Mouse (Mus musculus) lung, adult 2 months (tissue): ENCODE measurements at regions not wholly inside any gene's neighbourhood (a gene's known extent, or its start where the extent isn't known, plus 50 kb on each side); places are given as distances from the start of the nearest gene placed in this dataset.

ENCODE experiments used
- DNase-seq: peaks from one replicate; pipeline ENCODE4 v3.0.0; 2022
- H3K4me1 ChIP-seq: fragments of 200-500 bp; 2 replicates; pipeline ENCODE4 v1.6.1; 2011; ENCODE audit warnings: low read length; ENCODE audit not compliant: control insufficient read depth, insufficient read depth
- H3K4me3 ChIP-seq: fragments of 200-500 bp; replicated peaks from 2 replicates; pipeline ENCODE3; 2011; ENCODE audit warnings: low read depth, mild to moderate bottlenecking, control low read depth, low read length; ENCODE audit errors: extremely low read depth
- CTCF ChIP-seq: fragments of 200-500 bp; IDR thresholded peaks from 2 replicates; pipeline ENCODE4 v1.5.1; 2011; ENCODE audit warnings: mild to moderate bottlenecking, low read length, control low read depth; ENCODE audit not compliant: insufficient read depth
- POLR2A ChIP-seq: fragments of 200-500 bp; IDR thresholded peaks from 2 replicates; pipeline ENCODE4 v1.6.1; 2011; ENCODE audit warnings: low read depth, mild to moderate bottlenecking, control low read depth, low read length, borderline replicate concordance; ENCODE audit errors: extremely low read depth
- WGBS: fragments of 180-500 bp; shearing (Covaris S2); methylation state at CpG from one replicate; pipeline ENCODE4 v1.1.7; 2018; 5-methylcytosine and 5-hydroxymethylcytosine counted together

GRCm38 (mm10) chr5:118331608-118332394, 86.8 kb downstream of the 2410131K14Rik start:
- peak; percentile 47; the same call in 1 of the 2 replicates for TF ChIP-seq POLR2A
- TF ChIP-seq CTCF = peak; percentile 60
- WGBS = 1% methylated on average over 32 of the region's 32 CpGs
- H3K4me1 ChIP-seq = peaks cover 12% of the 10 kb centered on the region
- H3K4me3 ChIP-seq = peak overlapping the region; percentile 17
- peak; percentile 76 for DNase-seq

- no peak for TF ChIP-seq CTCF
- no peak for TF ChIP-seq POLR2A
- DNase-seq = no peak
- Histone ChIP-seq H3K4me3 (no peak overlapping the region), H3K4me1 (peaks cover 10% of the 10 kb centered on the region)
- 91% methylated on average over 2 of the region's 2 CpGs for WGBS
Observed at GRCm38 (mm10) chr5:118334054-118334453, 89.0 kb downstream of the 2410131K14Rik start.

- no peak for TF ChIP-seq POLR2A
- no peak for TF ChIP-seq CTCF
- Histone ChIP-seq H3K4me1 (no peaks in the 10 kb centered on the region), H3K4me3 (no peak overlapping the region)
- WGBS = 83% methylated on average over 8 of the region's 8 CpGs
- no peak for DNase-seq
Observed at GRCm38 (mm10) chr5:118338186-118338585, 93.2 kb downstream of the 2410131K14Rik start.

- Histone ChIP-seq H3K4me3 (no peak overlapping the region), H3K4me1 (no peaks in the 10 kb centered on the region)
- 28% methylated on average over 22 of the region's 22 CpGs for WGBS
- TF ChIP-seq POLR2A (no peak), CTCF (no peak)
- DNase-seq = peak; percentile 70
Observed at GRCm38 (mm10) chr5:118339676-118340661, 94.9 kb downstream of the 2410131K14Rik start.

DNA sequence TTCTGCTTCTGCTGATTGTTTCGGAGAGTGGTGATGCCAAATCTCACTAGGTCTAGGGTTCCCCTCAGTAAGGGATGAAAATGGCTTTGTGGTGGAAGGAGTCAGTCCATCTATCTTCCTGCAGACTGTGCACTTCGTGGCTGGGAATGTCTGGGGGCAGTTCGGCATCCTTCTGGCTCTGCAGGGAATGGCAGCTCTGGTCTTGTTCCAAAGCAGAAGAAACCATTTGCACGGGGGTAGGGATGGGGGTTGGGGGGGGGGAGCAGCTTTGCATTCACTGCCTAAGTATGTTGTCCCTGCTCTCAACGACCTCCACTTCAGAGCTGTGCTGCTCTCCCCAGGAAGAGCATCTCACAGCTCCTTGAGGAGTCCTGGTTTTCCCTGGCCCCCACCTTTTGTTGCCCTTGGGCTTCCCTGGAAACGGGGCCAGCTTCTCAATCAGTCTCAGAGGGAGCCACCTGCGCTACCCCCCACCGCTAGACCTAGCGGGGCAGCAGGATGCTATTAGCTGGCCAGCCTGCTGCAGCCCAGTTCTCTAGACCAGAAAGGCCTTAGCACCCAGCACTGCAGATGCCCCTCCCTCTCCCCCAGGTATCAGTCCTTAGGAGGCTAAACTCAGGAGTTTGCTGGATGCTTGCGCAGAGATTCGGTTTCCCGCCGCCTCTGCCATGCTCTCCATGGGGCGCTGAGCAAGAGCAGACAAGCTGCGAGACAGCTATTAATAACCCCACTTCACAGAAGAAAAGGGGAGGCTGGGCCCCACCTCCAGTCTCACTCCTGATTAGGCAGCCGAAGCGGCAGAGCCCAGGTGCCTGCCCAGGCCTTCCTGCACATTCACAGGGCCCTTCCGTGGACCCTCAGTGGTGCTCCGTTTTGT, 98.7 kb downstream of the 2410131K14Rik start:
- H3K4me1 ChIP-seq = no peaks in the 10 kb centered on the region
- no peak for TF ChIP-seq POLR2A
- no peak for TF ChIP-seq CTCF
- no peak overlapping the region for H3K4me3 ChIP-seq
- no peak for DNase-seq
- 41% methylated on average over 19 of the region's 19 CpGs for WGBS

GRCm38 (mm10) chr5:118345226-118345625, 100.2 kb downstream of the 2410131K14Rik start:
- whole genome bisulfite sequencing = 96% methylated on average over 3 of the region's 3 CpGs
- TF ChIP-seq CTCF = no peak
- TF ChIP-seq POLR2A = no peak
- DNase-seq = no peak
- Histone ChIP-seq H3K4me1 (no peaks in the 10 kb centered on the region), H3K4me3 (no peak overlapping the region)

DNA sequence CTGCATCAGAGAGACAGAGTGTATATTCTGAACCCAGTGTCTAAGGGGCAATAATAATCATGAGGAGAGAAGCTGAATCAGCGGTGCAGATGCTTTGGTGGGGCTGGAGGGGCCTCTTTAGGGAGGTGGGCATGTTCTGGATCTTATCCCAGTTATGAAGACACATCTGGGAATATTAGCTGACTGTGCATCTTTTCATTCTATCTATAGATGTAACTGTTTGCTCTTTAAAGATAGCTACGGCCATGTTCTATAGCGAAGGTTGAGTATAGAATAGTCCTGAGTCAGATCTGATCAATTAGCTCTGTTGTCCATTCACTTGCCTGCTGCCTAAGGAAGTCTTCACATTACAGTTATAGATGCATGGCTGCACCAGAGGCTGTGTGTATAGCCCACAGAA, 104.0 kb downstream of the 2410131K14Rik start:
- TF ChIP-seq CTCF (no peak), POLR2A (no peak)
- DNase-seq = no peak
- Histone ChIP-seq H3K4me1 (no peaks in the 10 kb centered on the region), H3K4me3 (no peak overlapping the region)
- WGBS = 93% methylated on average over 3 of the region's 3 CpGs

DNA sequence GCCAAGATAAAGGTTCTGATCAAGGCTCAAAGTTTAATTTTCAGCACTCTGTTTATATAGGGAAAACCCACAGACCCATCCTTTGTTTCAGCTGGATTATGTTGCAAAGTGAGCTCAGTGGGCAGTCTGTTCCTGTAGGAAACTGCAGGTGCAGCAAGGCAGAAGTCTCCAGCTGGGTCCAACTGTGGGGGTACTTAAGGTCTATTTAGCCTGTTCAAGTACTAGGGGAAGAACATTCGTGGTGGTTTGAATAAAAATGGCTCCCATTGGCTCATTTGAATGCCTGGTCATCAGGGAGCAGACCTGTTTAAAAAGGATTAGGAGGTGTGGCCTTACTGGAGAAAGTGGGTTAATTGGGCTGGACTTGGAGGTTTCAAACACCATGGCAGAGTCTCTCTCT, 106.3 kb downstream of the 2410131K14Rik start:
- WGBS = 64% methylated on average over 1 of the region's 1 CpGs
- no peak for DNase-seq
- Histone ChIP-seq H3K4me1 (0 out of 2 replicates have a peak, but pooled peaks cover 2% of the 10 kb centered on the region), H3K4me3 (no peak overlapping the region)
- TF ChIP-seq POLR2A (no peak), CTCF (no peak)
